Mouse (Mus musculus) spleen, adult 18-20 months (tissue): Measurements from ENCODE around the gene Vmn1r235.
"Not testable (repeated sequence)": the region's sequence is repeated elsewhere in the genome, so short reads cannot be mapped to it uniquely, and the experiment has no call there.

ENCODE experiments used
- DNase-seq, 2 experiments: peaks; one replicate each; pipeline ENCODE4 v3.0.0; 2022; ENCODE audit warnings: mixed read lengths in 2 of 2

Gene Vmn1r235

GRCm38 (mm10) chr17:21256111-21256510 is at the start of gene Vmn1r235:
TSS of gene Vmn1r235 (plus strand) at chr17:21256411.
- DNase-seq: no peak

GRCm38 (mm10) chr17:21211081-21211480 is 45.1 kb upstream of the Vmn1r235 start:
- DNase-seq: not testable (repeated sequence)

GRCm38 (mm10) chr17:21225787-21226186 is 30.4 kb upstream of the Vmn1r235 start, which contains the start of gene Vmn1r234:
TSS of gene Vmn1r234 (plus strand) at chr17:21226087.
- DNase-seq: no peak

- peak; percentile 24 to 58 for DNase-seq
Measured at GRCm38 (mm10) chr17:21231654-21232053, 24.6 kb upstream of the Vmn1r235 start.

GRCm38 (mm10) chr17:21272103-21272502 is 15.9 kb downstream of the Vmn1r235 start:
- peak in 1 of 2 experiments; percentile 8 for DNase-seq

- no peak for DNase-seq
Measured at GRCm38 (mm10) chr17:21282642-21283041, 26.4 kb downstream of the Vmn1r235 start, which contains the start of gene Vmn1r236. TSS of gene Vmn1r236 (plus strand) at chr17:21282942.

- DNase-seq: no peak
Measured at GRCm38 (mm10) chr17:21284395-21284794, 28.2 kb downstream of the Vmn1r235 start.

- no peak for DNase-seq
Measured at GRCm38 (mm10) chr17:21289695-21290094, 33.5 kb downstream of the Vmn1r235 start.

- no peak for DNase-seq
Measured at GRCm38 (mm10) chr17:21311565-21311964, 55.4 kb downstream of the Vmn1r235 start, which contains the start of gene Vmn1r237. TSS of gene Vmn1r237 (plus strand) at chr17:21311865.
